Mouse (Mus musculus) heart, postnatal 0 days (tissue): Measurements from ENCODE around the gene Ptpn1. TPM values are rescaled to one million over a fixed set of nuclear protein-coding genes. Genes with fewer than 3 reads are reported as not detected.

Experiments used
- ATAC-seq: fragments of 200-750 bp; cut with Nextera tagmentation; 2 replicates; pipeline ENCODE4 v1.8.0; 2017; ENCODE audit warnings: low read depth, moderate number of reproducible peaks, moderate library complexity; ENCODE audit not compliant: insufficient read depth
- DNase-seq: peaks from one replicate; pipeline ENCODE4 v3.0.0-alpha.2; 2016; ENCODE audit warnings: low spot score
- H3K27ac ChIP-seq: fragments of 300-500 bp; sonication (generic); 2 replicates; pipeline ENCODE4 v1.5.1; 2014; ENCODE audit warnings: low read depth, mild to moderate bottlenecking
- H3K27me3 ChIP-seq: fragments of 300-500 bp; sonication (generic); 2 replicates; pipeline ENCODE4 v1.6.1; 2014; ENCODE audit warnings: low read length, mixed read lengths; ENCODE audit not compliant: control insufficient read depth, insufficient read depth
- H3K36me3 ChIP-seq: fragments of 300-500 bp; sonication (generic); replicated peaks from 2 replicates; pipeline ENCODE4 v1.6.1; 2014; ENCODE audit warnings: low read length, mixed read lengths; ENCODE audit not compliant: control insufficient read depth, insufficient read depth
- H3K4me1 ChIP-seq: fragments of 300-500 bp; sonication (generic); 2 replicates; pipeline ENCODE4 v1.6.1; 2014; ENCODE audit warnings: antibody characterized with exemption; ENCODE audit not compliant: control insufficient read depth, insufficient read depth
- H3K4me2 ChIP-seq: fragments of 300-500 bp; sonication (generic); 2 replicates; pipeline ENCODE4 v1.6.1; 2014; ENCODE audit warnings: low read depth, mild to moderate bottlenecking, low read length, moderate library complexity
- H3K4me3 ChIP-seq: fragments of 300-500 bp; sonication (generic); 2 replicates; pipeline ENCODE4 v1.5.1; 2014; ENCODE audit warnings: low read depth, low read length
- H3K9ac ChIP-seq: fragments of 300-500 bp; sonication (generic); replicated peaks from 2 replicates; pipeline ENCODE4 v1.6.1; 2014; ENCODE audit warnings: low read depth, low read length, mixed read lengths
- H3K9me3 ChIP-seq: fragments of 300-500 bp; sonication (generic); replicated peaks from 2 replicates; pipeline ENCODE4 v1.6.1; 2016; ENCODE audit warnings: low read length; ENCODE audit not compliant: control insufficient read depth
- CTCF ChIP-seq: IDR thresholded peaks from 2 replicates; pipeline ENCODE4 v1.5.1; 2016; ENCODE audit warnings: antibody characterized with exemption, control low read depth, low read depth
- EP300 ChIP-seq: IDR thresholded peaks from 2 replicates; pipeline ENCODE4 v1.6.1; 2016; ENCODE audit warnings: antibody characterized with exemption, low read depth
- WGBS: fragments of 180-500 bp; shearing (Covaris S2); extraction: QIAGEN DNeasy Blood & Tissue Kit; methylation state at CpG from one replicate; pipeline ENCODE4 v1.1.7; 2014; 5-methylcytosine and 5-hydroxymethylcytosine counted together
- polyA plus RNA-seq: library from polyadenylated mRNA; unstranded; fragments of >200 nt; fragmentation: Nextera tagmentation; extraction: Ambion mirVana; gene quantifications from 2 replicates; pipeline ENCODE4 v1.2.1, GENCODE M21; 2015
- total RNA-seq: library from RNA; depleted of rRNA; stranded (reverse); fragments of >200 nt; gene quantifications from 2 replicates; pipeline ENCODE4 v1.2.3, GENCODE M21; 2014; ENCODE audit warnings: low replicate concordance

Ptpn1 gene
- total and polyA plus RNA-seq, 2 experiments from 2014 or later, result 22.0 to 37.9 TPM

GRCm38 (mm10) chr2:167930975-167931374 lies 882 bp upstream of the Ptpn1 start:
- peaks cover 31% of the 10 kb centered on the region for H3K4me1 ChIP-seq
- no peak overlapping the region for H3K27ac ChIP-seq
- H3K4me3 ChIP-seq, result no peak overlapping the region
- TF ChIP-seq CTCF (no peak), EP300 (no peak)
- no peaks in the 10 kb centered on the region for H3K36me3 ChIP-seq
- H3K9me3 ChIP-seq, result no peaks in the 10 kb centered on the region
- H3K9ac ChIP-seq, result 0 out of 2 replicates have a peak overlapping the region, but pooled peaks have one; percentile 93
- 95% methylated on average over 3 of the region's 3 CpGs for WGBS
- H3K27me3 ChIP-seq, result no peaks in the 10 kb centered on the region
- DNase-seq (no peak), ATAC-seq (no peak)
- 0 out of 2 replicates have a peak overlapping the region, but pooled peaks have one; percentile 77 for H3K4me2 ChIP-seq

DNA sequence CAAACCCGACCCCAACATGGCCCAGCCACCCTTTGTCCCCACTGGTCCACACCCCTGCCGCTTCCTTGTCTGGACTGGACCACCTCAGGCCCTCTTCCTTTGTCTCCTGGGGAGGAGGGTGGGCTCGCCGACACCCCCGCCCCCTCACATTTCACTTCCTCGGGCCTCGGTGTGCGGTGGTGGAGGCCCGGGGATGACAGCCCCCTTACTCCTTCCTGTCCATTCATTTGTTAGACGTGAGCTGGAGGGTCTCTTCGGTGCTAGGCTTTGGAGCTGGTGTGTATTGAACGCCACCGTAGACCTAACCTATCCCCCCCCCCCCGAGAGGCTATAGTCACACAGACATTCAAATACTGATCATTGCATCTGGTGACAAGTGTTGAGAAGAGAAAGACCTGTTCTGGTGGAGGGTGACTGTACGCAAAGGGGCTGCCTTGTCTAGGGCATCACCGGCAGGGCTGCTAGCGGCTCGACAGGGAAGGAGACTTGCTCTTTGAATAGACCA lies 922 bp downstream of the Ptpn1 start:
- peak overlapping the region; percentile 77 for H3K4me2 ChIP-seq
- H3K27me3 ChIP-seq, result no peaks in the 10 kb centered on the region
- DNase-seq (no peak), ATAC-seq (peak; percentile 25)
- H3K27ac ChIP-seq, result peak overlapping the region; percentile 63
- peaks cover 46% of the 10 kb centered on the region for H3K4me1 ChIP-seq
- TF ChIP-seq EP300, result no peak
- TF ChIP-seq CTCF, result no peak
- peak overlapping the region; percentile 93 for H3K9ac ChIP-seq
- no peaks in the 10 kb centered on the region for H3K36me3 ChIP-seq
- no peaks in the 10 kb centered on the region for H3K9me3 ChIP-seq
- peak overlapping the region; percentile 92 for H3K4me3 ChIP-seq
- WGBS, result under 1% methylated on average over 18 of the region's 18 CpGs

DNA sequence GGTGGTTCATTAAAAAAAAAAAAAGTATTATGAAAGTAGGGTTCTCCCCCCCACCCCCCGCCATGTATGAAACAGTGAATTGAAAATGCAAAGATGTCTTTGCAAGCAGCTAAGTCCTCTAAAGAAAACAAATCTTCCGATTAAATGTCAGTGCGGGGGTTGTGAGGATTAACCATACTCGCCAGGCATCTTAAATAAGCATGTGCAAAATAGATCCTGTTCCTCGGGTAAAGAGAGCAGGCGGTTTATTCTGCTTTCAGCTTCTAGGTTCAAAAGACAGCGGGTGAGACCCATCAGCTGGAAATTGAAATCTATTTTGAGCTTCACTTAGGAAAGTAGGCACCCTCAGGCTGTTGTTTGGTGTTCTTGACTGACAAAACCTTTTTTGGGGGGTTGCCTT lies 1.5 kb downstream of the Ptpn1 start:
- Histone ChIP-seq H3K4me2 (peak overlapping the region; percentile 77), H3K27me3 (no peaks in the 10 kb centered on the region), H3K4me1 (peaks cover 46% of the 10 kb centered on the region), H3K9ac (peak overlapping the region; percentile 93), H3K9me3 (no peaks in the 10 kb centered on the region), H3K4me3 (peak overlapping the region; percentile 92), H3K36me3 (no peaks in the 10 kb centered on the region), H3K27ac (no peak overlapping the region)
- TF ChIP-seq EP300, result no peak
- DNase-seq, result no peak
- 28% methylated on average over 7 of the region's 7 CpGs for WGBS
- no peak for ATAC-seq

GRCm38 (mm10) chr2:167935956-167936355 lies 4.1 kb downstream of the Ptpn1 start:
- DNase-seq, result no peak
- Histone ChIP-seq H3K4me3 (no peak overlapping the region), H3K9me3 (no peaks in the 10 kb centered on the region), H3K9ac (0 out of 2 replicates have a peak overlapping the region, but pooled peaks have one; percentile 0), H3K36me3 (no peaks in the 10 kb centered on the region), H3K27ac (no peak overlapping the region), H3K4me1 (peaks cover 64% of the 10 kb centered on the region), H3K27me3 (no peaks in the 10 kb centered on the region), H3K4me2 (no peak overlapping the region)
- 50% methylated on average over 3 of the region's 3 CpGs for WGBS
- no peak for ATAC-seq
- TF ChIP-seq CTCF (no peak), EP300 (no peak)

GRCm38 (mm10) chr2:167938786-167939185 lies 6.9 kb downstream of the Ptpn1 start:
- 74% methylated on average over 3 of the region's 3 CpGs for WGBS
- no peak overlapping the region for H3K4me2 ChIP-seq
- H3K9ac ChIP-seq, result no peak overlapping the region
- DNase-seq (no peak), ATAC-seq (no peak)
- no peak overlapping the region for H3K27ac ChIP-seq
- no peaks in the 10 kb centered on the region for H3K9me3 ChIP-seq
- no peak overlapping the region for H3K4me3 ChIP-seq
- H3K27me3 ChIP-seq, result no peaks in the 10 kb centered on the region
- peaks cover 77% of the 10 kb centered on the region for H3K4me1 ChIP-seq
- no peaks in the 10 kb centered on the region for H3K36me3 ChIP-seq
- TF ChIP-seq EP300, result no peak
- TF ChIP-seq CTCF, result no peak

GRCm38 (mm10) chr2:167939204-167939603 lies 7.3 kb downstream of the Ptpn1 start:
- Histone ChIP-seq H3K4me3 (no peak overlapping the region), H3K9me3 (no peaks in the 10 kb centered on the region), H3K4me1 (peaks cover 76% of the 10 kb centered on the region), H3K27me3 (no peaks in the 10 kb centered on the region), H3K9ac (0 out of 2 replicates have a peak overlapping the region, but pooled peaks have one; percentile 8), H3K36me3 (no peaks in the 10 kb centered on the region), H3K4me2 (no peak overlapping the region), H3K27ac (no peak overlapping the region)
- WGBS, result 69% methylated on average over 4 of the region's 4 CpGs
- ATAC-seq (no peak), DNase-seq (no peak)
- no peak for TF ChIP-seq CTCF
- TF ChIP-seq EP300, result no peak
